Mouse (Mus musculus): ENCODE data around the gene Lancl3.
"Not testable (repeated sequence)": the region's sequence is repeated elsewhere in the genome, so short reads cannot be mapped to it uniquely, and the experiment has no call there.

Lancl3 gene

DNA sequence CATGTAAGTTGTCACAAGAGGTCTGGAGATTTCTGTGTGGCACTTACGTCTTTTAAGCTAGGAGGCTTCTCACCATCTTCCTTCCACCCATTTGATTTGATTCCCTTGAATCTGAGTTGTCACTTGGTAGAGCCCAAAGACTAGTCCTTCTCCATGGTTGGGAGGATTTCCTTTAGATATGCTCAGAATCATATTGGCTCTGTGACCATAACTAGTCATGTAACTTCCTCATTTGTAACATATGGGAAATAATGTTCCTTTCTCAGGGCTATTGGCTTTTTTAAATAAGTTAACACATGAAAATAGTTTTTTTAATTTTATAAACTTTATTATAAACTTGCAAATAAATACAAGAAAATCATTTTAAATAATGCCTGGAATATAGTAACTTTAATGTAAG lies 59.6 kb downstream of the Lancl3 start:
- no peak for DNase-seq (ENCODE audit: inconsistent ontology term)

DNA sequence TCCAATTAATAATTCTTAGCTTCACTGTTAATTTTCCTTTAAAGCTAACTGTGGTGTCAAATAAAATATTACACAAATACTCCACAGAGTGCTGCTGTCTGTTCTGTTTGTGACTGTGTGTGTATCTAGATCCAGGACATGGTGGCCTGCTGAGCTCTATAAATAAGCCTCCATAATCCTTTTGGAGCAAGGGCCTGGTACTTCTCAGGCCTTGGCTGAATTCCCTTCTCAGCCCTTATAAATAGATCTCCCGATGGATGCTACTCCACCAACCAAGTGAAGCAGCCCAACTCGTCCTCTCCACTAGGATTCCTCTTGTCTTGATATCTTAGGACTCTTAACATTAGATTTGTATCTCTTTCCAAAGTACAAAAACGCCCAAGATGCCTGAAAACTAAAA lies 71.4 kb downstream of the Lancl3 start:
- DNase-seq (ENCODE audit: inconsistent ontology term), result no peak

DNA sequence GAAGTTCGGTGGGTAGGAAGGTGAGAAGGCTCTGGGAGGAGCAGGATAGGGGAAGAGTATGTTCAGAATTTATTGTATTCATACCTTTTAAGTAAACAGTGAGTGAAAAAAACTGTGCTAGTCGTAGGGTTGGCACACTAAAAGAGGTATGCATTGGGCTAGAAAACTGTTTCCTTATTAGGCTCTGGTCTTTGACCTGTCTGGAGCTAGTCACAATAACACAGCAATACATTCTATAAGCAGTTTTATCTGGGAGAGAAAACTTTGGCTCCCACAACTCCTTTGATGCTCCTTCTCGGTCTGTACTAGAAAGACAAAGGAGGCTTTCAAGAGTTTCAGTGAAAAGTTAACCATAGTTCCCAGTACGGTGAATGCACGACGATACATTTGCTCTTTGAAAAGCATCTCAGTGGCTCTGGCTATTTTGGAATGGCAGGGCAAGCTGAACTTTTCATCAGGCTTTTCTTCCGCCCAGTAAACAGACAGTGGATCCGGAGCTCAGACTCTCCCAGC lies 72.3 kb downstream of the Lancl3 start:
- DNase-seq (ENCODE audit: inconsistent ontology term), result peak; percentile 25

DNA sequence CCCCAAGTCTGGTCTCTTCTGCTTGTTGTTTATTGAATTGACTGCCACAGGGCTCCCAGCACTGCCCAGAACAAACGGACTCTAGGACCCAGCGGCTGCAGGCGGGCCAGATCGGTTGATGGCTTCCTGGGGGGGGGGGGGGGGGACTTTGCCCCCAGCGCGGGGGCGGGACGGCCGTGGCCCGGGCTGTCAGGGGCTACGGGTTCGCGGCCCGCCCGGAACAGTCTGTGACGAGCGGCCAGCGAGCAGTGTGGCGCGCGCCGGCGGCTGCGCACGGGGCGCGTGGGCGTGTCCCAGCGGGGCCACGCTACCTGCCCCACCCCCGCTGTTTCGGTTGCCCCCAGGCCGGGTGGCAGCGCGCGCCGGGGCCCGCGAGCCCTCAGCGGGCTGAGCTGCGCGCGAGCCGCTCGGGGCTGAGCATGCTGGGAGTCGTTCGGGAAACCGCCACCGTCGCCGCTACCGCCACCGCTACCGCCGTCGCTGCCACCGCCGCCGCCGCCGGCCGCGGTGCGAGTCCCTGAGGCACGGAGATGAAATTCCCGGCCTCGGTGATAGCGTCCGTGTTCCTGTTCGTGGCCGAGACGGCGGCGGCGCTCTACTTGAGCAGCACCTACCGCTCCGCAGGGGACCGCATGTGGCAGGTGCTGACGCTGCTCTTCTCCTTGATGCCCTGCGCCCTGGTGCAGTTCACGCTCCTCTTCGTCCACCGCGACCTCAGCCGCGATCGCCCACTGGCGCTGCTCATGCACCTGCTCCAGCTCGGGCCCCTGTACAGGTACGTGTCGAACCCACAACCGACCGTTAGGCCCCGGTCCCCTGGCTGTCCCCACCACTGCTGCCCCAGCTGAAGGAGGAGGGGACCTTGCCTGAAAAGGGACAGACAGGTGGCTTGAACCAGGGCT lies 73.0 kb downstream of the Lancl3 start, which contains the start of gene Xk:
Gene Xk, plus strand, starts transcription at position 297 of the 902 bp plus-strand sequence.
- DNase-seq (ENCODE audit: inconsistent ontology term), result peak; percentile 46

DNA sequence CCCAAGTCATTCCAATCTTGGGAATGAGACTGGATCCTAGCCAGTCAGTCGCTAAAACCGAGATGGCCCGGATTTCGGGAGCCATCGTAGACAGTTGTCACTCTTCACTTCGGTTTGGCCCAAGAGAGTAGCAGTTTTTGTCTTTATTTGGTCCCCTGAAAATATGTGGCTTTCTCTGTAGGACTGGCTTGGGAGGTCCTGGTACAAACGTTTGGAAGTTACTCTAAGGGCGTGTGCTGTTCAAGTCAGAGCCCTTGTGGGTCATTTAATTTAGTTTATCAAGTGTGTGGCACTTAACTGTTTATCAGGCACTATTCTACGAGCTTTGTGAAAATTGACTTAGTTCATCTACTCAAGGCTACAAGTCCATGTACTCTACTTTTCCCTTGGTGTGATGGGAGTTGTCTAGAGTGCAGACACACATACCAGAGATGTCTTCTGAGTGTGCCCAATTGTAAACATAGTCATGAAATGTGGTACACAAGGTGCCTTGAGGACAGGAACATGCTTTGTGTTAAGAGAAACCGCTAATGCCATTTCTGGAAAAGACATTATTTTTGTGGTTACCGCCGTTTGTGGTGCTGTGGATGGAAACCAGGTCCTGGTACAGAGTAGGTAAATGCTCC lies 73.8 kb downstream of the Lancl3 start:
- DNase-seq (ENCODE audit: inconsistent ontology term), result no peak

DNA sequence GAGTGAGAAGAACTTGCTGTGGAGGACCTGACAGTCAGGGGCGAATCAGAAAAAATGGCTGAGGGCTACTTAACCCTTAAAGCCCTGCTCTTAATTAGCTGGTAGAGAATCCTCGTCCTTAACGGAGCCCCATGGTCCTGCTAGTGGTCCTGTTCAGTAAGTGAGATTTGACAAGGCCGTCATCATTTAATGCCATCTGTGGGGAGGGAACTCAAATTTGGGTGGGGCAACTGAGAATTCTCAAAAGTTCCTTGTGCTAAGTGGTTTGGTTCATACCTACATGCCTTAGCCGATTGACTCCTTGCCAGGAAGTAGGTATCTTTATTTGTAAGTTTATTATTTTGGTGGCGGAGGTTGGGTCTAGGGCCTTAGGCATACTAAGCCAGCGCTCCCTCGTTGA lies 74.6 kb downstream of the Lancl3 start:
- no peak for DNase-seq (ENCODE audit: inconsistent ontology term)

DNA sequence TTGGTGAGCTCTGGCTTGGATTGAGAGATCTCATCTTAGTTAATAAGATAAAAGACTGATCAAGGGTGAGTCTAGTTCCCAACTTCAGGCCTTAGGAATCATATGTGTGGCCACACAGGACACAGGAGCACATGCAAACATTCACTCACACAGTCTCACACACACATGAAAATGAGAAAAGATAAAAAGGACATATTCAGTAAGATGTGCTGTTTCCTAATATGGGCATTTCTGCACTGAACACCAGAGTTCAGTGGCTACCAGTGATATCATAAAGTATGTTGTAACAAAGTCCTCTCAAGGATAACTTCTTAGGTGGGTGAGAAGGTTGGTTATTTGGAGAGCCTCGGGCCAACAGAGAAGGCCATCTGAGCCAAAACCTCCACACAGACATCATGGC lies 83.8 kb downstream of the Lancl3 start, which contains the start of gene H2al1m:
Gene H2al1m, plus strand, starts transcription at position 301 of the 400 bp plus-strand sequence.
- DNase-seq (ENCODE audit: inconsistent ontology term), result not testable (repeated sequence)

DNA sequence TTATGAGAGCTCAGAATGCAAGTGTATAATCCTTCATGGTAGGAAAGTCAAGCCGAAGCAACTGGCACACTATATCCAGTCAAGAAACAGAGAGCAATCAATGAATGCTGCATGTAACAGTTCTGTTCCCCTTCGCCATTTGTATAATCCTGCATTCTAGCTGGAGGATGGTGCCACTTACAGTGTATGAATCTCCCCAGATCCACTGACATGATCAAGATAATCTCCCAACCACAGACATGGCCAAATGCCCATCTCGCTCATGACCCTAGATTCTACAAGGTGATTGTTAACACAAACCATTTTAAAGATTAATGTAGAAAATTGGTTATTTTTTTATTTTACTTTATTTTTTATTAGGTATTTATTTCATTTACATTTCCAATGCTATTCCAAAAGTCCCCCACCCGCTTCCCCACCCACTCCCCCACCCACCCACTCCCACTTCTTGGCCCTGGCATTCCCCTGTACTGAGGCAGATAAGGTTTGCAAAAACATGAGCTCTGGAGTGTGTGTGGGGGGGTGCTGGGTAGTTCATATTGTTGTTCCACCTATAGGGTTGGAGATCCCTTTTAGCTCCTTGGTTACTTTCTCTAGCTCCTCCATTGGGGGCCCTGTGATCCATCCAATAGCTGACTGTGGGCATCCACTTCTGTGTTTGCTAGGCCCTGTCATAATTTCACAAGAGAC lies 93.6 kb downstream of the Lancl3 start:
- DNase-seq (ENCODE audit: inconsistent ontology term), result not testable (repeated sequence)

DNA sequence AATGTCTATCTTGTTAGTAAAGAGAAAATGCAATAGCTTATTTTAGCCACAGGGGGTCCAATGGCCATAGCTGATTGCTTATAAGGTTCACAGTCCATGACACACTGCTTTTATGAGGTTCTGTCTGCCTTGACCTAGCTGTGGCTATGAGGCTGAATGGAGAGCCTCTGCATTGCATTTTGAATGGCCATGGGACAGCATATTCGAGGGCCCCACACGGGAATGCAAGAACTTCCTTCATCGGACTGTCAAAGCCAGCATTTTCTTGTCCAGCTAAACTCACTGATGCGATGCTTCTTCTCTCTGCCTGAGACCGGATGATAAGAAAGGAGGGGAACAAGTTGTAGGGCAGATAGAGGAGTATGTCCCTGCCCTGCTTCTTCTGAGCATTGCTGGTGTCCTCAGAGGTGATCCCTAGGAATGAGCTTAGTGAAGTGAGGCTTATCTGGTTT lies 98.7 kb downstream of the Lancl3 start:
- no peak for DNase-seq (ENCODE audit: inconsistent ontology term)

DNA sequence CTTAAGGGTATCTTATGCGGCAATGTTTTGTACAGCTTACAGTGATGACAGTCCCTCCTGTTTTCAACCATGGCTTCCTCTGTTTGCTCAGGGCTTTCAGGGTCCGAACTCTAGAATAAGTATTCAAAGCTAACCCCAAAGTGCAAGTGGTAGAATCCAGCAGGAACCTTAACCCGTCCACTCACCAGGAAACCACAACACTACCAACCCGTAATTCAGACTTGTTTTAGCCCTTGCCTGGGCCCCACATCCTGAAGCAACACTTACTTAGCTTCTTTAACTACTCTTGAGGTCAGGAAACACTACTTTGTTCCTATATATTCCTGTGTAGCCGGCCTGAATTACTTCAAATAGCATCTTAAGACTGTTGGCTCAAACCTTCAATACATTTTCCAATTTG lies 103.1 kb downstream of the Lancl3 start:
- DNase-seq (ENCODE audit: inconsistent ontology term), result no peak

DNA sequence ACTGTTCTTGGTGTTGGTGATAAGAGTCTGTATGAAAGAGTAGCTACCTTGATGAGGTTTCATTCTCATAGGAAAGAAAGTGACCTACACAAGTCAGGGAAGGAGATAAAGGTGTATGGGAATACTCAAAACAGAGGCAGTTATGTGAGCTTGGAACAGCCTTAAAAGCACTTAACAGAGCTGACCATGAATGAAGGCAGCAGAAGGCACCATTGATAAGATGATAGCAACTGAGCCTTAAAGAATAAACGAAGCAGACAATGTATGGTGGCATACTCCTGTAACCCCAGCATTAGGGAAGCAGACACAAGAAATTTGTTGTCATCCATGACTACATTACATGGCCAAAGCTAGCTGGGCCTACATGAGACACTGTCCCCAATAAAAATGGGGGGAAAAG lies 103.8 kb downstream of the Lancl3 start:
- DNase-seq (ENCODE audit: inconsistent ontology term), result no peak

DNA sequence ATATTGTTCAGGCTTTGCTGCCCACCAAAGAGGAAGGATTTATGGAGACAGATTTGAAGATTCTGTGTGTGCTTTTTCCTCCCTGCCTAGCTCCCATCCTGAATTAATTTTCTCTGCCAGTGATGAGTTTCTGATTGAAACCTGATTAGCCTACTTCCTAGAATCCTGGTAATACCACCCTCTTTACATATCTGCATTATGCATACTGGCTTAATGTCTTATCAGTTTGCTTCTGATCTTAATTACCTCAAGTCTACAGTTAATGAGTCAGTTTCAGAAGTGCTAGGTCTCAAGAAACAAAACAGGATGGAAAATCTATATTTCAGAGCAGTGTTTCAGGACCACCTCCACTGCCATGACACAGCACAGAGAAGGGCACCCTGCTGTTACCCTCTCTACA lies 116.8 kb downstream of the Lancl3 start:
- not testable (repeated sequence) for DNase-seq (ENCODE audit: inconsistent ontology term)

Data from Muller cell, postnatal 12 days (primary cell).